Mouse (Mus musculus) v-Abl transformed pro-B cells (cell line): ENCODE results near the gene Rnaseh2a.

Source experiments
- in situ Hi-C, 2 experiments: fragments of 400-800 bp; cut with MboI; formaldehyde crosslinking; loops; one replicate each; pipeline ENCODE4 v1.15.1; 2025; ENCODE audit not compliant: unreplicated experiment in 2 of 2

The Rnaseh2a gene

GRCm38 (mm10) chr8:84911854-84912253 is 57.7 kb downstream of the Rnaseh2a start:
- in situ Hi-C loops, result no loop called here

DNA sequence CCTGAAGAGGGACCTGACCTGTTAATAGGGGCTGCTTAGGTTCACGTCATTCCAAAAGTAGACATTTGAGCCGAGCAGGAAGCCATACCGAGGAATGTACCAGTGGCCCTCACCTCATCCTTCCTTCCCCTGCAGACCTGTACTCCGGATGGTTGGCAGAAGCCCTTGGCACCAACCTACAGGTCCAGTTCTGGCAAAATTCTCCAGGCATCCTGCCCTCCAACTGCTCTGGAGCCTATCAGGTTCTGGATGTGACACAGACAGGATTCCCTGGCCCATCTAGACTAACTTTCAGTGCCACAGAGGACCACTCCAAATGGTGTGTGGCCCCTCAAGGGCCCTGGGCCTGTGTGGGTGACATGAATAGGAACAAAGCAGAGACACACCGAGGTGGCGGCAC is 59.0 kb downstream of the Rnaseh2a start:
- in situ Hi-C loops, result no loop called here

DNA sequence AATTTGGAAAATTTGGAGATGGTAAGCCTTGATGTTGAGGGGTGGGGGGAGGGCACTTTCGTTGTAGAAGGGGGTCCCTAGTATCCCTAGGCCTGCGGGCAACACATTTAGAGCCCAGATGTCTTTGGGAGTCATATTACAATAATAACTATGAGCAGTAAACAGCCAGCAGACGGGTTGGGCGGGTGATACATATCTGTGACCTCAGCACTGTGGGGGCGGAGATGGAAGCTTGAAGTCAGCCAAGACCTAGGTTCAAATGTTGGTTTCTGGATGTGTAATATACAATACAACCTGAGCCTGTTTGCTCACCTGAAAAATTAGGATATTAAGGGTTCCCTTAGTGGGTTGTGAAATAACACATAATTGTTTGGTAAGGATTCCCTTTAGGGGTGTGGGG is 59.6 kb downstream of the Rnaseh2a start:
- in situ Hi-C loops, result loop anchor here (5.0 to 10.0 kb wide), 4 partner anchors 65 to 315 kb away; partner anchors contain the start of genes Rad23a (in 2 of the 2) and Calr (in 1 of the 2)

DNA sequence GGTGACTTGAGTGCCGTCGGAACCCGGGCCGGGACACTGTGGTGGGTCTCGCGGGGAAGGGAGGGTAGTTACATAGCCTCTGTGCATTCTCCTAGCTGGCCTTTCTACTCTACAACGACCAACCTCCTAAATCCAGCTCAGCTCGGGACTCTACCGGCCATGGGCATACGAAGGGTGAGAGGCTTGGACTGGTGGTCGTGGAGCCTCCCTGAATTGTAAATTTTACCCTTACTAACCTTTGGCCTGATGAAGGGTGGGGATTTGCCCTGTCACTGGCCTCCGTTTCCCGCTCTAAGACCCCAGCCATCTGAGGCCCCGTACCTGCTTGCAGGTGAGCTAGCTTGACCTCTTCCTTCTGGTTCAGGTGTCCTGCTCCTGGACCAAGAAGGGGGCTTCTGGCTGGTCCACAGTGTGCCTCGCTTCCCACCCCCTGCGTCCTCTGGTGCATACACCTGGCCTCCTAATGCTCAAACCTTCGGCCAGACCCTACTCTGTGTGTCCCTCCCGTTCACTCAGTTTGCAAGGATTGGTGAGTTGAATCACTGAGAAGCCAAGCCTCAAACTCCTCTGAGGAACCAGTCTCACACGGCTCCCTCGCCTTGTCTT is 60.3 kb downstream of the Rnaseh2a start:
- in situ Hi-C loops, result loop anchor here (5.0 to 10.0 kb wide), 4 partner anchors 64 to 314 kb away; partner anchors contain the start of genes Rad23a (in 2 of the 2) and Calr (in 1 of the 2)

GRCm38 (mm10) chr8:84908421-84909161 is 61.0 kb downstream of the Rnaseh2a start, which contains the start of gene Dnase2a:
TSS of gene Dnase2a (plus strand) at chr8:84908560.
- in situ Hi-C loops, result loop anchor here (5.0 to 10.0 kb wide), 4 partner anchors 64 to 314 kb away; partner anchors contain the start of genes Rad23a (in 2 of the 2) and Calr (in 1 of the 2)

DNA sequence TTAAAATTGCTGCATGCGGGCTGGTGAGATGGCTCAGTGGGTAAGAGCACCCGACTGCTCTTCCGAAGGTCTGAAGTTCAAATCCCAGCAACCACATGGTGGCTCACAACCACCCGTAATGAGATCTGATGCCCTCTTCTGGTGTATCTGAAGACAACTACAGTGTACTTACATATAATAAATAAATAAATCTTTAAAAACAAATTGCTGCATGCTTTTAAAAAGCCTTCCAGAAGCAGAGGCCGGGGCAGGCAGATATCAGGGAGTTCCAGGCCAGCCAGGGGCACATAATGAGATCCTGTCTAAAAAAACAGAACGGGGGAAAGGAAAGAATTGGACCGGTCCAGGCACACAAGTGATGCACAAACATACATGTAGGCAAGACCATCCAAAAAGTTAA is 61.6 kb downstream of the Rnaseh2a start:
- in situ Hi-C loops, result loop anchor here (5.0 to 10.0 kb wide), 4 partner anchors 63 to 313 kb away; partner anchors contain the start of genes Rad23a (in 2 of the 2) and Calr (in 1 of the 2)

DNA sequence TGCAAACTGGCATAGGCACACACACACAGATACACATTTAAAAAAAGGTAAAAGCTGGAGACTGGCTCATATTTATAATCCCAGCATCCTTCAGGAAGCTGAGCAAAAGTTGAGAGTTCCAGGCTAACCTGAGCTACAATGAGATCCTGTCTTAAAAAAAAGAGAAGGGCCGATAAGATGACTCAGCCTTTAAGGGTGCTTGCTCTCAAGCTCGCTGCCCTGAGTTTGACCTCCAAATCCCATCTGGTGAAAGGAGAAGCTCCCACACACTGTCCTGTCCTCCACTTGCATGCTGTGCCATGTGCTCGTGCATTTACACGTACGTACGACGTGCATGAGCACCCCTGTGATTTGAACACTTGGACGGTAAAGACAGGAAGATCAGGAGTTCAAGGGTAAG is 62.1 kb downstream of the Rnaseh2a start:
- in situ Hi-C loops, result loop anchor here (5.0 to 10.0 kb wide), 4 partner anchors 63 to 313 kb away; partner anchors contain the start of genes Rad23a (in 2 of the 2) and Calr (in 1 of the 2)

DNA sequence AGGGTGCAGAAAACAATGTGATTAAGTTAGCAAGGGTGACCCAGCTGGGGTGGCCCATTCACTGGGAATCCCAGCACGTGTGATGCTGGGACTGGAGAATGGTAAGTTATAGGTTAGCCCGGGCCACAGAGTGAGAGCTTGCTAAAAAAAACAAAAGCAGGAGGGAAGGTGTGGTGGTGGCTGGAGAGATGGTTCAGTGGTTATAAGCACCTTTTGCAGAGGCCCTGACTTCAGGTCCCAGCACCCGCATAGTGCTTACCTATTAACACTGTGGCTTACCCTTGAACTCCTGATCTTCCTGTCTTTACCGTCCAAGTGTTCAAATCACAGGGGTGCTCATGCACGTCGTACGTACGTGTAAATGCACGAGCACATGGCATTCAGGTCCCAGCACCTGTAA is 62.5 kb downstream of the Rnaseh2a start:
- in situ Hi-C loops, result loop anchor here (5.0 to 10.0 kb wide), 4 partner anchors 62 to 312 kb away; partner anchors contain the start of genes Rad23a (in 2 of the 2) and Calr (in 1 of the 2)
